Comparison of ENCODE assay signal across 19 mouse cellular contexts in the genomic region with DNA sequence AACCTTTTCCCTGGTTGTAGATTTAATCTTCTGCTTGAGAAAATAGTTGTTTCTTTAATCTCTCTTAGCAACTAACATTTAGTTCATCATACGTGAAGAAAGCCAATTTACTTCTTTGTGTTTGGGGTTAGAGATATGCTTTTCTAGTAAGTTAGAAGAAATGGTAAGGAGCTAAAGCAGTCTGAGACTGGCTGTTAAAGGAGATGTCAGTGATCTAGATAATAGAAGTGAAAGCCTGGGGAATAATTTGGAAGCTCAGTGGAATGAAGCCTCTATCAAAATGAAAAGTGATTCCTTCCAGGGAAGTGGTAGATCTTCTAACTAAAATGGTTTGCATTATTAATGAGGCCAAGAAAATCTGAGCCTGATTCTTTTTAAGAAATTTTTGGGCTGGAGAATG. TPM values are rescaled to one million over a fixed set of nuclear protein-coding genes. Genes with fewer than 3 reads are reported as not detected.
A peak's percentile ranks its signal among the peaks of the same experiment; 100 is the strongest.
DNase-seq lines count a peak whose midpoint lies in the region; ATAC-seq and TF ChIP-seq lines count a peak whose summit lies in the region.
"Had no signal": no experiment of that assay in that cellular context is flagged by ENCODE, and none has a peak within 500 bp of the region (broad histone marks: within the 10 kb centered on the region; RNA-seq: fewer than 3 reads in every experiment).

No protein-coding gene starts in this region.

- H3K9me3 ChIP-seq in midbrain, embryonic 15.5 days: no peaks in the 10 kb centered on the region
- no peaks in the 10 kb centered on the region for H3K9me3 ChIP-seq in midbrain, postnatal 0 days (ENCODE audit: low read length)
- no peaks in the 10 kb centered on the region for H3K9me3 ChIP-seq in hindbrain, embryonic 16.5 days (ENCODE audit: control insufficient read depth, low read length)
- H3K9me3 ChIP-seq: G1E; liver, embryonic 13.5 days had no signal

- no peak overlapping the region for H3K4me2 ChIP-seq in midbrain, embryonic 15.5 days
- H3K4me2 ChIP-seq in midbrain, postnatal 0 days (ENCODE audit: low read depth, low read length, poor library complexity, severe bottlenecking): no peak overlapping the region
- H3K4me2 ChIP-seq in hindbrain, embryonic 16.5 days (ENCODE audit: low read length): peak overlapping the region; percentile 39
- H3K4me2 ChIP-seq: heart, embryonic 11.5 days; liver, embryonic 13.5 days had no signal

- no peak overlapping the region for H3K9ac ChIP-seq in midbrain, embryonic 15.5 days
- no peak overlapping the region for H3K9ac ChIP-seq in midbrain, postnatal 0 days (replicated peaks; ENCODE audit: low read length, poor library complexity, severe bottlenecking)
- no peak overlapping the region for H3K9ac ChIP-seq in hindbrain, embryonic 16.5 days (ENCODE audit: low read depth, low read length)
- H3K9ac ChIP-seq: liver, embryonic 13.5 days had no signal

- H3K27me3 ChIP-seq in midbrain, embryonic 15.5 days (replicated peaks): no peaks in the 10 kb centered on the region
- H3K27me3 ChIP-seq in midbrain, postnatal 0 days (ENCODE audit: insufficient read depth, low read length): no peaks in the 10 kb centered on the region
- H3K27me3 ChIP-seq in hindbrain, embryonic 16.5 days (replicated peaks; ENCODE audit: control insufficient read depth, insufficient read depth, low read length): no peaks in the 10 kb centered on the region
- H3K27me3 ChIP-seq: CH12.LX; liver, embryonic 13.5 days; Patski had no signal

- H3K27ac ChIP-seq in gastrocnemius, adult 2 months: peak overlapping the region; percentile 29; the same call in 1 of the 2 replicates
- H3K27ac ChIP-seq in midbrain, embryonic 15.5 days: peak overlapping the region; percentile 4; the same call in 1 of the 2 replicates
- no peak overlapping the region for H3K27ac ChIP-seq in midbrain, postnatal 0 days (ENCODE audit: low read depth, low read length)
- H3K27ac ChIP-seq in hindbrain, embryonic 16.5 days (ENCODE audit: low read depth, low read length): peak overlapping the region; percentile 68
- H3K27ac ChIP-seq: liver, embryonic 13.5 days had no signal

- intact Hi-C loops in gastrocnemius, adult 2 months (cut with DNase I): no loop called here
- intact Hi-C loops in gastrocnemius, postnatal 14 days (cut with DNase I; ENCODE audit: low total_unique reads): no loop called here

- H3K4me3 ChIP-seq in gastrocnemius, adult 2 months: no peak overlapping the region
- H3K4me3 ChIP-seq in midbrain, embryonic 15.5 days: no peak overlapping the region
- no peak overlapping the region for H3K4me3 ChIP-seq in midbrain, postnatal 0 days (ENCODE audit: low read depth, low read length)
- no peak overlapping the region for H3K4me3 ChIP-seq in hindbrain, embryonic 16.5 days (ENCODE audit: low read length)
- H3K4me3 ChIP-seq: liver, embryonic 13.5 days had no signal

- H3K4me1 ChIP-seq in midbrain, embryonic 15.5 days: peaks cover 3% of the 10 kb centered on the region; the same call in 1 of the 2 replicates
- H3K4me1 ChIP-seq in midbrain, postnatal 0 days (ENCODE audit: insufficient read depth, low read length): no peaks in the 10 kb centered on the region
- H3K4me1 ChIP-seq in hindbrain, embryonic 16.5 days (ENCODE audit: control insufficient read depth, insufficient read depth, low read depth, low read length): peaks cover 5% of the 10 kb centered on the region
- H3K4me1 ChIP-seq: liver, embryonic 13.5 days had no signal

- no peak for ATAC-seq in midbrain, embryonic 15.5 days (replicated peaks)
- ATAC-seq in midbrain, postnatal 0 days (ENCODE audit: low FRiP score): no peak
- no peak for ATAC-seq in hindbrain, embryonic 16.5 days
- ATAC-seq: intestine, embryonic 16.5 days; Patski had no signal

- no peak for DNase-seq in gastrocnemius, adult 2 months
- DNase-seq in gastrocnemius, postnatal 14 days: no peak
- DNase-seq in midbrain, postnatal 0 days (ENCODE audit: low spot score): no peak
- DNase-seq in cerebellum, adult 11 months: no peak
- no peak for DNase-seq in cerebellum, postnatal 25 days
- DNase-seq: adrenal gland, postnatal 36 days; B cell, adult 2 months; kidney, adult 9 months; liver, embryonic 13.5 days; thymus, postnatal 14 days had no signal

- TF ChIP-seq CTCF in gastrocnemius, adult 2 months (IDR thresholded peaks at IDR 0.05): no peak
- TF ChIP-seq CTCF in midbrain, postnatal 0 days (IDR thresholded peaks at IDR 0.05): no peak

- 62% methylated on average over 1 of the region's 1 CpGs for WGBS in midbrain, embryonic 15.5 days
- 45% methylated on average over 1 of the region's 1 CpGs for WGBS in midbrain, postnatal 0 days
- 52% methylated on average over 1 of the region's 1 CpGs for WGBS in hindbrain, embryonic 16.5 days

- no peaks in the 10 kb centered on the region for H3K36me3 ChIP-seq in midbrain, embryonic 15.5 days (replicated peaks)
- peaks cover 3% of the 10 kb centered on the region; the same call in 1 of the 2 replicates for H3K36me3 ChIP-seq in midbrain, postnatal 0 days (ENCODE audit: insufficient read depth, low read length)
- H3K36me3 ChIP-seq in hindbrain, embryonic 16.5 days (ENCODE audit: control insufficient read depth, insufficient read depth, low read length): no peaks in the 10 kb centered on the region

RNA-seq across cellular contexts. Expression of a gene that starts 55.8 kb away (rescaled TPM):
- not detected for total RNA-seq in gastrocnemius, adult 2 months (2021)
- not detected for total RNA-seq in gastrocnemius, postnatal 14 days (2021)
- 0.57 and 0.66 TPM in 2 replicates for polyA plus RNA-seq in midbrain, embryonic 15.5 days (2015; fragmentation: Nextera tagmentation; extraction: Ambion mirVana)
- 1.8 and 4.0 TPM in 2 replicates for total RNA-seq in midbrain, postnatal 0 days (2014; rRNA removed)
- polyA plus RNA-seq in midbrain, postnatal 0 days (2015; fragmentation: Nextera tagmentation; extraction: Ambion mirVana): 0.25 and 0.34 TPM in 2 replicates
- polyA plus RNA-seq in hindbrain, embryonic 16.5 days (2015; fragmentation: Nextera tagmentation; extraction: Ambion mirVana): 1.5 TPM in 2 replicates
- total RNA-seq: hematopoietic stem cell, adult 5-6 weeks had no signal
- polyA plus RNA-seq: G1E; heart, embryonic 11.5 days; heart, postnatal 0 days; Patski had no signal
